Comparison of ENCODE assay signal across 7 mouse cellular contexts in the genomic region with DNA sequence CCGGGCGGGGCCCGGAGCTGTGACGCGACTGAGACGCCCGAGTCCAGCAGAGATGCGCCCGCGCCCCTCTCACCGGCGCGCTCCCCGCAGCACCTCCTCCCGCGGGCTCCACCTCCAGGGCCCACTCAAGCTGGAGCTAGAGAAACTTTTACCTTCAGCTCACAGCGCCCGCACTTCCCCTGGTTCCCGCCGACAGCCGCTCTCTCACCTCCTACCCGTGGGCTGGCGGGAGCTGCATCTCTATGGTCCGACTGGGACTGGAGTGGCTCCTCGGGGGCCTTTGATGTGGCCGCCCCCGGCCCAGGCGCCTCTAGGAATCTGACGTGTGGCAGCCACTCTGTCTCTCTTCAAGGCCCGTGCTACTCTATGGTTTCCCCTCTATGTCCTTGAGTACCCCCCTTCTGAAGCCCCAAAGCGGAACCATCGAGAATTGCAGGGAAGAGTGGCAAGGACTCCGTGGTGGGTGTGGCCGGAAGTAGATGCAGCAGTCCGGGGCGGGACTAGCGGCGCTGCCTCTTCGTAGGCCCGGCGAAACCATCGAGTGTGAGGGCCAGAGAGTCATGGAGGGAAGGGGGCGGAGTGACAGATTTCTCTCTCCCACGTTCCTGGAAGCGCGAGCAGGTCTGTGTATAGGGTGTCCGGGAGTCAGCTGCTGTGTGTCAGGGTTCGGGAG. TPM values are rescaled to one million over a fixed set of nuclear protein-coding genes. Genes with fewer than 3 reads are reported as not detected.
DNase-seq lines count a peak whose midpoint lies in the region; ATAC-seq and TF ChIP-seq lines count a peak whose summit lies in the region.

A gene (minus strand): TSS at position 474 of the 673 bp plus-strand sequence.
A gene (plus strand): TSS at position 517 of the 673 bp plus-strand sequence.

- peak within 1 kb of the TSS; percentile 91 for H3K4me3 ChIP-seq in embryonic facial prominence, embryonic 10.5 days
- peak within 1 kb of the TSS; percentile 89 for H3K4me3 ChIP-seq in intestine, postnatal 0 days (ENCODE audit: low read depth, low read length)
- peak within 1 kb of the TSS; percentile 84 for H3K4me3 ChIP-seq in midbrain, embryonic 12.5 days
- H3K4me3 ChIP-seq in small intestine, adult 2 months (ENCODE audit: low read depth, low read length): peak within 1 kb of the TSS; percentile 90

- peak within 1 kb of the TSS; percentile 90 for H3K27ac ChIP-seq in embryonic facial prominence, embryonic 10.5 days (replicated peaks)
- H3K27ac ChIP-seq in intestine, postnatal 0 days (ENCODE audit: low read depth, low read length): peak within 1 kb of the TSS; percentile 68
- H3K27ac ChIP-seq in midbrain, embryonic 12.5 days (replicated peaks): peak within 1 kb of the TSS; percentile 62
- H3K27ac ChIP-seq in small intestine, adult 2 months (ENCODE audit: insufficient read depth, low read depth, low read length): peak within 1 kb of the TSS; percentile 57

- H3K27me3 ChIP-seq in embryonic facial prominence, embryonic 10.5 days (replicated peaks; ENCODE audit: low read depth, poor library complexity, severe bottlenecking): no peaks in the 10 kb centered on the region
- no peaks in the 10 kb centered on the region for H3K27me3 ChIP-seq in intestine, postnatal 0 days (replicated peaks; ENCODE audit: control insufficient read depth, insufficient read depth, low read length)
- no peaks in the 10 kb centered on the region for H3K27me3 ChIP-seq in midbrain, embryonic 12.5 days
- no peaks in the 10 kb centered on the region for H3K27me3 ChIP-seq in small intestine, adult 2 months (ENCODE audit: control insufficient read depth, insufficient read depth, low read length)

- peak within 1 kb of the TSS; percentile 65 for H3K9ac ChIP-seq in intestine, postnatal 0 days (ENCODE audit: low read depth, low read length)
- peak within 1 kb of the TSS; percentile 83 for H3K9ac ChIP-seq in midbrain, embryonic 12.5 days (replicated peaks)

- TF ChIP-seq POLR2A in small intestine, adult 2 months (IDR thresholded peaks at IDR 0.05; ENCODE audit: low read depth, low read length): peak; percentile 39

- peaks cover 54% of the 10 kb centered on the region for H3K36me3 ChIP-seq in embryonic facial prominence, embryonic 10.5 days (replicated peaks)
- peaks cover 19% of the 10 kb centered on the region for H3K36me3 ChIP-seq in intestine, postnatal 0 days (ENCODE audit: control insufficient read depth, insufficient read depth)
- peaks cover 37% of the 10 kb centered on the region for H3K36me3 ChIP-seq in midbrain, embryonic 12.5 days
- H3K36me3 ChIP-seq in small intestine, adult 2 months (ENCODE audit: control insufficient read depth, insufficient read depth, low read length): peaks cover 14% of the 10 kb centered on the region

- intact Hi-C loops in left cerebral cortex, postnatal 4 days (cut with DNase I): no loop called here

- peak; percentile 42 for TF ChIP-seq CTCF in intestine, postnatal 0 days (IDR thresholded peaks at IDR 0.05; ENCODE audit: low read depth)
- no peak for TF ChIP-seq CTCF in small intestine, adult 2 months (IDR thresholded peaks at IDR 0.05; ENCODE audit: extremely low read depth, insufficient read length, insufficient replicate concordance, low read depth, low read length)

- no peaks in the 10 kb centered on the region for H3K9me3 ChIP-seq in embryonic facial prominence, embryonic 10.5 days
- H3K9me3 ChIP-seq in intestine, postnatal 0 days (ENCODE audit: control insufficient read depth): no peaks in the 10 kb centered on the region
- H3K9me3 ChIP-seq in midbrain, embryonic 12.5 days: no peaks in the 10 kb centered on the region

- peak; percentile 96 for ATAC-seq in intestine, postnatal 0 days
- peak; percentile 99 for ATAC-seq in midbrain, embryonic 12.5 days (ENCODE audit: low FRiP score, low read depth)

- peak; percentile 99 for DNase-seq in adrenal gland, postnatal 10 days
- DNase-seq in embryonic facial prominence, embryonic 10.5 days (ENCODE audit: low spot score): peak; percentile 99
- peak; percentile 79 for DNase-seq in gonadal fat pad, adult 2 months (ENCODE audit: low read depth)
- peak; percentile 99 for DNase-seq in left cerebral cortex, postnatal 4 days

- peak within 1 kb of the TSS; percentile 71 for H3K4me2 ChIP-seq in intestine, postnatal 0 days (replicated peaks; ENCODE audit: low read depth)
- H3K4me2 ChIP-seq in midbrain, embryonic 12.5 days (replicated peaks): peak within 1 kb of the TSS; percentile 92

- under 1% methylated on average over 48 of the region's 48 CpGs for WGBS in embryonic facial prominence, embryonic 10.5 days
- under 1% methylated on average over 48 of the region's 48 CpGs for WGBS in intestine, postnatal 0 days
- under 1% methylated on average over 46 of the region's 48 CpGs for WGBS in midbrain, embryonic 12.5 days
- WGBS in small intestine, adult 2 months: under 1% methylated on average over 48 of the region's 48 CpGs

- peaks cover 26% of the 10 kb centered on the region for H3K4me1 ChIP-seq in embryonic facial prominence, embryonic 10.5 days
- peaks cover 3% of the 10 kb centered on the region; the same call in 1 of the 2 replicates for H3K4me1 ChIP-seq in intestine, postnatal 0 days (replicated peaks; ENCODE audit: control insufficient read depth, insufficient read depth, low read length)
- H3K4me1 ChIP-seq in midbrain, embryonic 12.5 days: peaks cover 20% of the 10 kb centered on the region
- peaks cover 2% of the 10 kb centered on the region; the same call in 1 of the 2 replicates for H3K4me1 ChIP-seq in small intestine, adult 2 months (ENCODE audit: control insufficient read depth, insufficient read depth, insufficient read length, low read length)

RNA-seq across cellular contexts. Expression of the first gene that starts in this region (rescaled TPM):
- total RNA-seq in adrenal gland, postnatal 10 days (2021): 10 to 100 TPM; 11.6 to 15.3 TPM
- polyA plus RNA-seq in embryonic facial prominence, embryonic 10.5 days (2016; fragmentation: Nextera tagmentation; extraction: Ambion mirVana): 9.5 and 10.5 TPM in 2 replicates
- 13.5 and 15.7 TPM in 2 replicates for polyA plus RNA-seq in gonadal fat pad, adult 2 months (2012; rRNA removed)
- 1.8 TPM in 2 replicates for polyA plus RNA-seq in intestine, postnatal 0 days (2015; fragmentation: Nextera tagmentation; extraction: Ambion mirVana)
- total RNA-seq in left cerebral cortex, postnatal 4 days (2021): 10 to 100 TPM; 24.7 to 24.8 TPM
- polyA plus RNA-seq in midbrain, embryonic 12.5 days (2016; fragmentation: Nextera tagmentation; extraction: Ambion mirVana): 10.6 and 11.2 TPM in 2 replicates
- 5.0 and 8.5 TPM in 2 replicates for polyA plus RNA-seq in small intestine, adult 2 months (2012; rRNA removed)

RNA-seq across cellular contexts. Expression of the second gene that starts in this region (rescaled TPM):
- 10 to 100 TPM; 29.1 to 38.2 TPM for total RNA-seq in adrenal gland, postnatal 10 days (2021)
- 16.1 and 18.1 TPM in 2 replicates for polyA plus RNA-seq in embryonic facial prominence, embryonic 10.5 days (2016; fragmentation: Nextera tagmentation; extraction: Ambion mirVana)
- polyA plus RNA-seq in gonadal fat pad, adult 2 months (2012; rRNA removed): 18.0 and 19.3 TPM in 2 replicates
- 5.1 and 6.0 TPM in 2 replicates for polyA plus RNA-seq in intestine, postnatal 0 days (2015; fragmentation: Nextera tagmentation; extraction: Ambion mirVana)
- total RNA-seq in left cerebral cortex, postnatal 4 days (2021): 10 to 100 TPM; 19.8 to 24.1 TPM
- 16.4 and 17.0 TPM in 2 replicates for polyA plus RNA-seq in midbrain, embryonic 12.5 days (2016; fragmentation: Nextera tagmentation; extraction: Ambion mirVana)
- polyA plus RNA-seq in small intestine, adult 2 months (2012; rRNA removed): 5.3 and 5.9 TPM in 2 replicates

Comparison
In these comparisons a context has a peak if more than half of its experiments do, and no peak if none do; other contexts are left out.
1. Peak in every context shown above with its lines: DNase-seq, ATAC-seq, H3K4me3 ChIP-seq and H3K27ac ChIP-seq.